Comparison of ENCODE assay signal across 8 mouse cellular contexts in genomic region chr5:115530447-115530809, GRCm38 (mm10). TPM values are rescaled to one million over a fixed set of nuclear protein-coding genes. Genes with fewer than 3 reads are reported as not detected.
DNase-seq lines count a peak whose midpoint lies in the region; ATAC-seq lines count a peak whose summit lies in the region.

No protein-coding gene starts in this region.

- H3K4me1 ChIP-seq in hindbrain, embryonic 10.5 days (replicated peaks): peaks cover 77% of the 10 kb centered on the region
- H3K4me1 ChIP-seq in hindbrain, embryonic 11.5 days (replicated peaks; ENCODE audit: control insufficient read depth, insufficient read depth, low read length): peaks cover 3% of the 10 kb centered on the region; the same call in 1 of the 2 replicates
- H3K4me1 ChIP-seq in heart, embryonic 16.5 days (ENCODE audit: control insufficient read depth, insufficient read depth, low read length): peaks cover 76% of the 10 kb centered on the region
- H3K4me1 ChIP-seq in limb, embryonic 12.5 days (replicated peaks): peaks cover 87% of the 10 kb centered on the region
- H3K4me1 ChIP-seq in stomach, embryonic 15.5 days: peaks cover 77% of the 10 kb centered on the region

- H3K4me2 ChIP-seq in hindbrain, embryonic 11.5 days (replicated peaks; ENCODE audit: low read depth, low read length): no peak overlapping the region
- H3K4me2 ChIP-seq in heart, embryonic 16.5 days (ENCODE audit: low read depth, low read length): peak overlapping the region; percentile 41
- H3K4me2 ChIP-seq in limb, embryonic 12.5 days: no peak overlapping the region
- 0 out of 2 replicates have a peak overlapping the region, but pooled peaks have one; percentile 11 for H3K4me2 ChIP-seq in stomach, embryonic 15.5 days

- no peak for ATAC-seq in hindbrain, embryonic 11.5 days (ENCODE audit: low FRiP score)
- ATAC-seq in heart, embryonic 16.5 days (replicated peaks; ENCODE audit: extremely low read depth, insufficient read depth, low FRiP score): no peak
- ATAC-seq in limb, embryonic 12.5 days (ENCODE audit: insufficient number of reproducible peaks, insufficient read depth, low FRiP score, low TSS enrichment, low read depth): no peak
- no peak for ATAC-seq in stomach, embryonic 15.5 days (ENCODE audit: insufficient read depth, low FRiP score, low read depth)
- no peak for ATAC-seq in erythroid progenitor cell, adult 5-6 weeks (replicated peaks; ENCODE audit: low FRiP score, poor library complexity, severe bottlenecking)

- H3K27ac ChIP-seq in hindbrain, embryonic 10.5 days: peak overlapping the region; percentile 67
- H3K27ac ChIP-seq in hindbrain, embryonic 11.5 days (ENCODE audit: low read depth, low read length): no peak overlapping the region
- H3K27ac ChIP-seq in heart, embryonic 16.5 days (ENCODE audit: low read length): peak overlapping the region; percentile 87
- H3K27ac ChIP-seq in limb, embryonic 12.5 days: peak overlapping the region; percentile 74
- peak overlapping the region; percentile 88 for H3K27ac ChIP-seq in stomach, embryonic 15.5 days

- H3K9me3 ChIP-seq in hindbrain, embryonic 10.5 days: no peaks in the 10 kb centered on the region
- no peaks in the 10 kb centered on the region for H3K9me3 ChIP-seq in hindbrain, embryonic 11.5 days (ENCODE audit: control insufficient read depth, low read length)
- H3K9me3 ChIP-seq in heart, embryonic 16.5 days (replicated peaks; ENCODE audit: control insufficient read depth, low read length): no peaks in the 10 kb centered on the region
- H3K9me3 ChIP-seq in limb, embryonic 12.5 days: no peaks in the 10 kb centered on the region
- H3K9me3 ChIP-seq in stomach, embryonic 15.5 days: no peaks in the 10 kb centered on the region

- no peak overlapping the region for H3K9ac ChIP-seq in hindbrain, embryonic 11.5 days (ENCODE audit: low read depth, low read length)
- peak overlapping the region; percentile 55 for H3K9ac ChIP-seq in heart, embryonic 16.5 days (ENCODE audit: low read length)
- H3K9ac ChIP-seq in limb, embryonic 12.5 days (replicated peaks): no peak overlapping the region
- H3K9ac ChIP-seq in stomach, embryonic 15.5 days: no peak overlapping the region

- no peaks in the 10 kb centered on the region for H3K36me3 ChIP-seq in hindbrain, embryonic 10.5 days
- no peaks in the 10 kb centered on the region for H3K36me3 ChIP-seq in hindbrain, embryonic 11.5 days (ENCODE audit: control insufficient read depth, insufficient read depth, low read length)
- H3K36me3 ChIP-seq in heart, embryonic 16.5 days (ENCODE audit: control insufficient read depth, insufficient read depth): no peaks in the 10 kb centered on the region
- peaks cover 7% of the 10 kb centered on the region; the same call in 1 of the 2 replicates for H3K36me3 ChIP-seq in limb, embryonic 12.5 days
- H3K36me3 ChIP-seq in stomach, embryonic 15.5 days: no peaks in the 10 kb centered on the region

- no peaks in the 10 kb centered on the region for H3K27me3 ChIP-seq in hindbrain, embryonic 10.5 days (ENCODE audit: insufficient read depth, poor library complexity, severe bottlenecking)
- H3K27me3 ChIP-seq in hindbrain, embryonic 11.5 days (ENCODE audit: control insufficient read depth, insufficient read depth, low read length): no peaks in the 10 kb centered on the region
- H3K27me3 ChIP-seq in heart, embryonic 16.5 days (ENCODE audit: control insufficient read depth, insufficient read depth, low read length): no peaks in the 10 kb centered on the region
- no peaks in the 10 kb centered on the region for H3K27me3 ChIP-seq in limb, embryonic 12.5 days
- no peaks in the 10 kb centered on the region for H3K27me3 ChIP-seq in stomach, embryonic 15.5 days (replicated peaks)

- no peak for DNase-seq in hindbrain, embryonic 10.5 days (ENCODE audit: low spot score)
- no peak for DNase-seq in hindbrain, embryonic 11.5 days (ENCODE audit: low spot score)
- DNase-seq in cerebellum, adult 11 months: peak; percentile 91
- DNase-seq in right cerebral cortex, postnatal 4 days: no peak

- H3K4me3 ChIP-seq in hindbrain, embryonic 10.5 days: no peak overlapping the region
- no peak overlapping the region for H3K4me3 ChIP-seq in hindbrain, embryonic 11.5 days (ENCODE audit: low read depth, low read length)
- no peak overlapping the region for H3K4me3 ChIP-seq in heart, embryonic 16.5 days (ENCODE audit: low read length)
- no peak overlapping the region for H3K4me3 ChIP-seq in limb, embryonic 12.5 days (replicated peaks)
- no peak overlapping the region for H3K4me3 ChIP-seq in stomach, embryonic 15.5 days (replicated peaks)

- 63% methylated on average over 8 of the region's 8 CpGs for WGBS in hindbrain, embryonic 10.5 days
- WGBS in hindbrain, embryonic 11.5 days: 65% methylated on average over 8 of the region's 8 CpGs
- 39% methylated on average over 8 of the region's 8 CpGs for WGBS in heart, embryonic 16.5 days
- WGBS in limb, embryonic 12.5 days: 44% methylated on average over 8 of the region's 8 CpGs
- 54% methylated on average over 8 of the region's 8 CpGs for WGBS in stomach, embryonic 15.5 days

RNA-seq across cellular contexts. Expression of gene Pxn, which starts 24.0 kb away (rescaled TPM):
- polyA plus RNA-seq in hindbrain, embryonic 10.5 days (2016; fragmentation: Nextera tagmentation; extraction: Ambion mirVana): 32.6 and 42.6 TPM in 2 replicates
- 9.0 and 10.1 TPM in 2 replicates for polyA plus RNA-seq in hindbrain, embryonic 11.5 days (2014; fragmentation: Nextera tagmentation; extraction: Ambion mirVana)
- 39.1 and 40.6 TPM in 2 replicates for polyA plus RNA-seq in heart, embryonic 16.5 days (2015; fragmentation: Nextera tagmentation; extraction: Ambion mirVana)
- polyA plus RNA-seq in limb, embryonic 12.5 days (2016; fragmentation: Nextera tagmentation; extraction: Ambion mirVana): 40.3 and 47.1 TPM in 2 replicates
- 37.0 and 43.0 TPM in 2 replicates for polyA plus RNA-seq in stomach, embryonic 15.5 days (2015; fragmentation: Nextera tagmentation; extraction: Ambion mirVana)
- total RNA-seq in erythroid progenitor cell, adult 5-6 weeks (2015; ENCODE audit: low replicate concordance): 18.9 and 24.5 TPM in 2 replicates
- total RNA-seq in erythroid progenitor cell, adult 5-6 weeks (2017; ENCODE audit: low replicate concordance): 11.1 and 21.2 TPM in 2 replicates

RNA-seq across cellular contexts. Expression of gene Rplp0, which starts 28.8 kb away (rescaled TPM):
- 1,124 and 1,374 TPM in 2 replicates for polyA plus RNA-seq in hindbrain, embryonic 10.5 days (2016; fragmentation: Nextera tagmentation; extraction: Ambion mirVana)
- polyA plus RNA-seq in hindbrain, embryonic 11.5 days (2014; fragmentation: Nextera tagmentation; extraction: Ambion mirVana): 1,244 and 1,247 TPM in 2 replicates
- 1,003 and 1,029 TPM in 2 replicates for polyA plus RNA-seq in heart, embryonic 16.5 days (2015; fragmentation: Nextera tagmentation; extraction: Ambion mirVana)
- 1,237 and 1,243 TPM in 2 replicates for polyA plus RNA-seq in limb, embryonic 12.5 days (2016; fragmentation: Nextera tagmentation; extraction: Ambion mirVana)
- 1,425 and 1,562 TPM in 2 replicates for polyA plus RNA-seq in stomach, embryonic 15.5 days (2015; fragmentation: Nextera tagmentation; extraction: Ambion mirVana)
- 1,000 and 1,025 TPM in 2 replicates for total RNA-seq in erythroid progenitor cell, adult 5-6 weeks (2015; ENCODE audit: low replicate concordance)
- total RNA-seq in erythroid progenitor cell, adult 5-6 weeks (2017; ENCODE audit: low replicate concordance): 380 and 735 TPM in 2 replicates

RNA-seq across cellular contexts. Expression of gene Gcn1l1, which starts 34.6 kb away (rescaled TPM):
- 56.9 and 57.5 TPM in 2 replicates for polyA plus RNA-seq in hindbrain, embryonic 10.5 days (2016; fragmentation: Nextera tagmentation; extraction: Ambion mirVana)
- 31.8 and 39.4 TPM in 2 replicates for polyA plus RNA-seq in hindbrain, embryonic 11.5 days (2014; fragmentation: Nextera tagmentation; extraction: Ambion mirVana)
- 20.9 and 27.6 TPM in 2 replicates for polyA plus RNA-seq in heart, embryonic 16.5 days (2015; fragmentation: Nextera tagmentation; extraction: Ambion mirVana)
- polyA plus RNA-seq in limb, embryonic 12.5 days (2016; fragmentation: Nextera tagmentation; extraction: Ambion mirVana): 55.4 and 57.4 TPM in 2 replicates
- polyA plus RNA-seq in stomach, embryonic 15.5 days (2015; fragmentation: Nextera tagmentation; extraction: Ambion mirVana): 34.9 and 36.4 TPM in 2 replicates
- 9.4 and 17.6 TPM in 2 replicates for total RNA-seq in erythroid progenitor cell, adult 5-6 weeks (2015; ENCODE audit: low replicate concordance)
- total RNA-seq in erythroid progenitor cell, adult 5-6 weeks (2017; ENCODE audit: low replicate concordance): 13.7 and 14.1 TPM in 2 replicates

RNA-seq across cellular contexts. Expression of gene Sirt4, which starts 45.9 kb away (rescaled TPM):
- polyA plus RNA-seq in hindbrain, embryonic 10.5 days (2016; fragmentation: Nextera tagmentation; extraction: Ambion mirVana): 17.2 and 17.3 TPM in 2 replicates
- 21.3 and 23.1 TPM in 2 replicates for polyA plus RNA-seq in hindbrain, embryonic 11.5 days (2014; fragmentation: Nextera tagmentation; extraction: Ambion mirVana)
- polyA plus RNA-seq in heart, embryonic 16.5 days (2015; fragmentation: Nextera tagmentation; extraction: Ambion mirVana): 18.7 and 24.0 TPM in 2 replicates
- 21.9 and 24.9 TPM in 2 replicates for polyA plus RNA-seq in limb, embryonic 12.5 days (2016; fragmentation: Nextera tagmentation; extraction: Ambion mirVana)
- 21.7 and 26.6 TPM in 2 replicates for polyA plus RNA-seq in stomach, embryonic 15.5 days (2015; fragmentation: Nextera tagmentation; extraction: Ambion mirVana)
- 1.8 TPM in 1 of 2 replicates, not detected in the other for total RNA-seq in erythroid progenitor cell, adult 5-6 weeks (2015; ENCODE audit: low replicate concordance)
- total RNA-seq in erythroid progenitor cell, adult 5-6 weeks (2017; ENCODE audit: low replicate concordance): 3.3 TPM in 1 of 2 replicates, not detected in the other

Comparison
In these comparisons a context has a peak if more than half of its experiments do, and no peak if none do; other contexts are left out.
1. H3K4me2 ChIP-seq: peak in heart, embryonic 16.5 days (single experiment) and stomach, embryonic 15.5 days (single experiment); none in hindbrain, embryonic 11.5 days (single experiment) and limb, embryonic 12.5 days (single experiment).